Mouse (Mus musculus) kidney, adult 9 months (tissue): ENCODE data around the gene Fkbp1a.
A peak's percentile ranks its signal among the peaks of the same experiment; 100 is the strongest.

Source experiments
- DNase-seq: peaks from one replicate; pipeline ENCODE4 v3.0.0; 2022

Gene Fkbp1a

DNA sequence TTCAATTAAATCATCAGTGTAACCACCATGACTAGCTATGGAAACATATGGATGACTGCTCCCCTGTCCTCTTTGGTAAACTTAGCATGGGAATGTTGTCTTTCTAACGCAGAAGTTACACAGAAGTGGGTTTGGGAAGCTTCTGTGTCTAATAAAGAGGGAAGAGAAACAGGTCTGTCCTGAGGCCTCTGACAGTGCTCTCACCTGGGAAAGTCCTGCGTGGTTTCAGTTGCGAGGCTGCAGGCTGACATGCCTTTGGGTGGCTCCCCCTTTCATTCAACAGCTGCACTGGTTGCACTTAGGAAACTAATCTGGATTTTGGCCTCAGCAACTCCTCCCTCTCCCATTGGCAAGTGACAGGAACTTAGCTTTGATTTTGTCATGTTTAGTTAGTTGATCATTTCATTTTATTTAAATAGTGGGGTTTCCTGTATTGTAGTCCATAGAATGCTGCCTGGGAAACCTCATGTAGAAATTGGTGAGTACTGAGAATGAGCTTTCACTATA is 7.4 kb downstream of the Fkbp1a start:
- DNase-seq: no peak

DNA sequence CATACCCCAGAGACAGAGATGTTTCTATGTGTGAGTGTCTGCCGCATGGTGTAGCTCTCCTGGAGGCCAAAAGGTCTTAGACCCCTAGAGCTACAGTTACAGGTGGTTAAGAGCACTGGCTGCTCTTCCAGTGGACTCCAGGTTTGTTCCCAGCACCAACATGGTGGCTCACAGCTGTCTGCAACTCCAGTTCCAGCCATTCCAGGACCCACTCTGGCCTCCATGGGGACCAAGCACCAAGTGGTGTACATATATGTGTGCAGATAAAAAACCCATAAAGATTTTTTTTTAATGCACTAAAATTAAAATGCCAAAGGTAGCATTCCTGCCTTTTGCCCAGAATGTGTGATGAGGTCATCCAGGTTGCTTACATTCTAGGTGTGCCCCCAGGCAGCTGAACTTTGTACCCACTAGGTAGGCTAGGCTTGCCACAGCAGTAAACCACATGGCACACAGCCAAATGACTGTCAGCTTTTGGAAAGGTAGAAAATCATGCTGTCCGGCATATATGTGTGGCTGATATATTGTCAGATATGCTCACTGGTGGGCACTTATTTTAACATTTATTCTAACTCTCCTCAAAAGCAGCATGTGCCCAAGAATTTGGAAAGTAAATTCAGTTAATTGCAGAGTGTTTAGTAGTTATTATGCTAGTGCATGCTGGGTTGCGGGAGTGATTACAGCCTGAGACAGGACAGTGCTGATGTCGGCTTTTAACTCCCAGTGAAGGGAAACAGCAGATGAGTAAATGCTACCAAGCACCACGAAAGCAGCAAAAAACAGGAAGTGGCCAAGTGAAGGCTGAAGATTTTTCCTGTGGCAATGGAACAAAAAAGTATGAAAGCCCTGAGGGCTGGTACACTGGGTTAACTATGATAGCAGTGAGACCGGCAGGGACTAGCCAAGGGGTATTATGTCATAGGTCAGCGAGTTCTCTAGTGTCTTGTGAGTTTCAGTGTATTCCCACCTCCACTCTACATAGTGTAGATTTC is 20.9 kb downstream of the Fkbp1a start:
- peak; percentile 79 for DNase-seq

GRCm38 (mm10) chr2:151564006-151564405 is 21.7 kb downstream of the Fkbp1a start:
- no peak for DNase-seq

GRCm38 (mm10) chr2:151564986-151565385 is 22.7 kb downstream of the Fkbp1a start:
- no peak for DNase-seq

DNA sequence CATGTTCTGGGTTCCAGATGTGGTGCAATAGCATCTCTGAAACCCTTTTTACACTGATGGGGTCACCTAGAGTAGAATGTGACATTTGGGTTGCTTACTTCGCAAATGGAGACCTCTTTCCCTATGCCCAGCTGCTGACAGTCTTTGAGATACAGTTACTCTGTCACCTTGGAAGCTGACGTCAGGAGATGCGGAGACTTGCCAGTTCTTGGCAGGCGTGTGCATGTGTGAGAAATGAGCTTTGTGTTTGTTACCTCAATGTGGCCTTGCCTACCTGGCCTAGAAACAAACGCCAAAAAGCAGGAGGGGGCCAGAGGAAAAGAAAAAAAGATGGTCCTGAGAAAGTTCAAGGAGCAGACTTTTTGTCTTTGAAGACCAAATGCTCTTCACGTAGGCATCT is 24.6 kb downstream of the Fkbp1a start:
- no peak for DNase-seq

DNA sequence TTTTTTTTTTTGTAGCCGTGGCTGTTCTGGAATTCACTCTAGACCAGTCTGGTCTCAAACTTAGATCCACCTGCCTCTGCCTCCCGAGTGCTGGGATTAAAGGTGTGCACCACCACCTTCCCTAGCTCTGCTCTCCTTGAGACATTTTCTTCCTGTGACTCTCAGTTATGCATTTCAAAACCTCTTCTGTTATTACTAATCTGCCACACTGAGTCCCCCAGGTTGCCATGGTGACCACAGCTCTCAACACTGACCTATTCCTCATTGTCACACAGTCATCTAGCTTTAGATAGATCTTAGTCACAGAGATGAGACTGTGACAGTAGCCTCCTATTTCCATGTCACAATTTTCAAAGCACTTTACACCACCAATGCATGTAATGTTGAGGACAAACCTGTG is 27.2 kb downstream of the Fkbp1a start:
- no peak for DNase-seq

GRCm38 (mm10) chr2:151571873-151572700 is 29.8 kb downstream of the Fkbp1a start, which contains the start of gene Sdcbp2:
Sdcbp2 (plus strand) TSS chr2:151572622.
- no peak for DNase-seq

DNA sequence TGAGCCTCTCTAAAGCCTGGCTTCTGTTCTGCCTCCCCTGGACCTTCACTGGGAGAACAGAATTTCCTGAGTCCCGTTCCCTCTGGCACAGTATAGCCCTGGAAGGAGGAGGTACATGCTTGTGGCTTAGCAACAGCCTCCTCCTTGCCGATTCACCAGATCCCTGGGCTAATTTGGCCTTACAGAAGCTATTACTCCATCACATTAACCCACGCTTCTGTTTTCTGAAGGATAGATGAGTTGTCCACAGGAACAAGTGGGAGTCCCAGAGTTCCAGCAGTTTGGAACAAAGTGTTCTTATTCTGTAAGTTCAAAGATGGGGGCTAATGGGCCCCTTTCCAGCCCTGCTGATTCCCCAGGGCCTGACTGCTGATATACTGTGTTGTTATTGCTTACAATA is 31.4 kb downstream of the Fkbp1a start:
- DNase-seq: no peak

DNA sequence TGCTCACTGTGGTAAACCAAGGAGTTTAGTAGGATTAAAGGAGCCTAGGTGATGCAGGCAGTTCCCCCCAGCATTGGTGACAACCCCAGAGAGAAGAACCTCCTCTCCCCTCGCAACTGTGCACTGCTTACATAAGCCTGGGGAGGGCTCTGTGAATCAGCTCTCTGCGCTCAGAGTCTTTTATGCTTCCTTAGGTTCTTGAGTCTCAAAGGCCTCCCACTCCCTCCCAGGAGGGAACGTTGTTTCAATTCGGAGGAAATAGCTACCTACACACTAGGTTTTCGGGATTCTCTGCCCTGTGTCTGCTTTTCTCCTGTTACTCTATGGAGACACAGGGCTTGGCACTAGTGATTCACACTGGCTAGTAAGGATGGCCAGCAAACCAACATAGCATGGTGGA is 32.3 kb downstream of the Fkbp1a start:
- no peak for DNase-seq

GRCm38 (mm10) chr2:151575119-151575698 is 32.9 kb downstream of the Fkbp1a start:
- peak; percentile 65 for DNase-seq

DNA sequence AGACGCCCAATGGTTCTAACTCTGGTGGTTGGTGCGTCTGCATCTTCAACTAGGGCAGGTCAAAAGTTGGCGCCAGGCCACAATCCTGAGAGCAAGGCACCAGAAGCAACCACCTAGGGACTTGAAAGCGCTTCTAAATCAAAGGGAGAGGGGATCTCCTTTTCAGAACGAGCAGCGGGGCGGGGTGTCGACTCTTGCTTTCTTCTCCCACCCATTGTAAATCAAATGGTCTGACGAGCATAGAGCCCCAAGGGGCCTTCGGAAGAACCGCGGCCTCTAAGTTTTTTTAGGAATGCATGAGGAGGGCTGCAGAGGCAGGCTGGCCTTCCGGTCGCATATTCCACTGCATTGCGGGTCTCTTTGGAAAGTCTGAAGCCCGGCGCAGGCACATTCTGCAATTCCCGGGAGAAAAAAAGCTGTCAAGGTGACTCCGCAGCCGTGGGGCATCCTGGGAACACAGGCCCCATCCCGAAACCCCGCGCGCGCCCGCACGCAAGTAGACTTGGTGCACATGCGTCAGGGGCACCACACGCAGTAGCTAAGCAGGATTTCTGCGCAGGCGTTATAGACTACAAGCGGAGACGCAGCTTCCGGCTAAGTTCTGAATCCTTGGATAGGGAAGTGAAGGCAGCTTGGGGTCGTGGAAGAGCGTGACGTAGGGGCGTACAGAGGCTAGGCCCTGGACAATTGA is 33.6 kb downstream of the Fkbp1a start:
- DNase-seq: peak; percentile 91

DNA sequence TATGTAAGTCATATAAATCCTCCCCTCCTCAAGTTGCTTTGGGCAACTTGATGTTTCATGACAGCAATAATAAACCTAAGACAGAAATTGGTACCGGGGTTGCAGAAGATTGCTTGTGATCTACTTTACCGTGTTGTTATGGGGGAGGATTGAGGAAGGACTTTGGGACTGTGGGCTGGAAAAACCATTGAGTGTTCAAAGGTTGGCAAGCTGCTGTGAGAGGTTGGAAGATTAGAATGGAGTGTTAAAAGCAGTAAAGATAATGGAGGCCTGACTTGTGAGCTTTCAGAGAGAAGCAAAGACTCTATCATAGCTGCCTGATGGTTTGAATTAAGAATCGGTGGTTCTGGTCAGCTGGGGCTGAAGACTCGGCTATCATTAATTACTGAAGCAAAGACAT is 36.9 kb downstream of the Fkbp1a start:
- DNase-seq: no peak

- DNase-seq: no peak
These were observed 38.7 kb downstream of the Fkbp1a start for GRCm38 (mm10) chr2:151580945-151581344.

- DNase-seq: no peak
These were observed 43.7 kb downstream of the Fkbp1a start for GRCm38 (mm10) chr2:151585934-151586333.

DNA sequence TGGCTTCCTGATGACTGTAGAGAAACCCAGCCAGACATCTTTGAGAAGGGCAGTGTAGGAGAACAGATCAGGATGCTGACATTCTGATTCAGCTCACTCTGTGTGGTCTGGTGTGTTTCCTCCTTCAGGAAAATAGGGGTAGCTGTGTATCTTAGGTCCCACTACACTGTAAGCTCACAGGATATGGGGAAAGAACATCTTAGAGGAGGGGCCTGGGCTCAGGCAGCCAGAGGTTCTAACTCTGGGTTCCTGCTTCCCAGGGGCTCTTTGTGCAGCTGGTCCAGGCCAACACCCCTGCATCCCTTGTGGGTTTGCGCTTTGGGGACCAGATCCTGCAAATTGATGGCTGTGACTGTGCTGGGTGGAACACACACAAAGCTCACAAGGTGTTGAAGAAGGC is 44.5 kb downstream of the Fkbp1a start:
- no peak for DNase-seq

- peak; percentile 33 for DNase-seq
These were observed 45.0 kb downstream of the Fkbp1a start for GRCm38 (mm10) chr2:151587306-151587705.

DNA sequence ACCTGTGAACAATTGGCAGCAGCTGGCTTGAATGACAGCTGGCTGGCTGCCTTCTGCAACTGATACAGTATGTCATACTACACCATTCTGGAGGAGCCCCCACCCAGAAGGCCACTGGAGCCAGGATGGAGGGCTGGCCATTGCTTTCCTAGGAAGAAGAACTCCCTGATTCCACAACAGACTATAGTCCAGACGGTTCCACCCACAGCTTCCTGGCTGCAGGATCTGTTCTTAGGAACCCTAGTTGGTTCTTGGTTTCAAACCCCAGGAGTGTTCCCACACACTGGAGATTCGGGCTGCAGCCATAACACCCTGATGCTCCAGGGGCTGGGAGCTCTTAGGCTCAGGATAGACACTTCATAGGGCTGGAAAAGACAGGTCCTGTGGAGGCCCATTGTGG is 55.8 kb downstream of the Fkbp1a start:
- no peak for DNase-seq

GRCm38 (mm10) chr2:151602106-151602505 is 59.8 kb downstream of the Fkbp1a start:
- no peak for DNase-seq

DNA sequence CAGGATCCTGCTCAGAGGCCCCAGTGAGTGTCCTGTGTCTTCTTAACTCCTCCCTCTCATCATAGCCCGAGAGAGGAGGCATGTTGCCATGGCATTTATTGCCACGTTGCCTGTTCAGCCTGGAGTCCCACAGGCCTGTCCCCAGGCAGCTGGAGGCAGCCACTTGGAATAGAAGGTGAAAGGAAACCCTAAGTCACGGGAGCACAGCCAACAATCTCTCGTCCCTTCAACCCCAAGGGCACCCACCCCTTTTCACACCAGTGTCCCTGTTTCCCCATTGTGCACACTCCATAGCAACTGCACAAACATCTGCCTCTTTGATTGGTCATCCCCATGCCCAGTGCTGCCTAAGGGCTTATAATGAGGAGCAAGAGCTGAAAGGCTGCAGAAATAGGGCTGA is 61.3 kb downstream of the Fkbp1a start:
- no peak for DNase-seq

- DNase-seq: no peak
These were observed 63.2 kb downstream of the Fkbp1a start for GRCm38 (mm10) chr2:151605437-151605987.

GRCm38 (mm10) chr2:151608435-151608834 is 66.2 kb downstream of the Fkbp1a start:
- DNase-seq: no peak

GRCm38 (mm10) chr2:151609974-151610373 is 67.7 kb downstream of the Fkbp1a start:
- DNase-seq: no peak
